19 mouse cellular contexts compared by ENCODE assay signal in genomic region chr12:8436553-8436952, GRCm38 (mm10).
DNase-seq lines count a peak whose midpoint lies in the region; ATAC-seq and TF ChIP-seq lines count a peak whose summit lies in the region.
"Had no signal": no experiment of that assay in that cellular context is flagged by ENCODE, and none has a peak within 500 bp of the region (broad histone marks: within the 10 kb centered on the region; RNA-seq: fewer than 3 reads in every experiment).

No protein-coding gene starts in this region.

- no peak overlapping the region for H3K4me2 ChIP-seq in kidney, embryonic 14.5 days (replicated peaks; ENCODE audit: low read depth, low read length)
- H3K4me2 ChIP-seq in midbrain, embryonic 14.5 days (ENCODE audit: low read length): no peak overlapping the region
- peak overlapping the region; percentile 61 for H3K4me2 ChIP-seq in myocyte (ENCODE audit: low read depth)
- H3K4me2 ChIP-seq in hindbrain, embryonic 16.5 days (ENCODE audit: low read length): no peak overlapping the region
- H3K4me2 ChIP-seq: heart, embryonic 11.5 days; hindbrain, embryonic 13.5 days; limb, embryonic 15.5 days; midbrain, embryonic 11.5 days had no signal

- ATAC-seq in kidney, embryonic 14.5 days (ENCODE audit: low FRiP score, low TSS enrichment): no peak
- no peak for ATAC-seq in midbrain, embryonic 14.5 days (ENCODE audit: low FRiP score, low TSS enrichment)
- no peak for ATAC-seq in hindbrain, embryonic 16.5 days

- H3K4me1 ChIP-seq in kidney, adult 2 months (ENCODE audit: control insufficient read depth, insufficient read depth, low read length): peaks cover 15% of the 10 kb centered on the region; the same call in 1 of the 2 replicates
- H3K4me1 ChIP-seq in kidney, embryonic 14.5 days (ENCODE audit: control insufficient read depth, insufficient read depth, low read length): peaks cover 21% of the 10 kb centered on the region; the same call in 1 of the 2 replicates
- H3K4me1 ChIP-seq in midbrain, embryonic 10.5 days: peaks cover 41% of the 10 kb centered on the region
- H3K4me1 ChIP-seq in midbrain, embryonic 14.5 days (ENCODE audit: control insufficient read depth, insufficient read depth, low read length): peaks cover 4% of the 10 kb centered on the region; the same call in 1 of the 2 replicates
- H3K4me1 ChIP-seq in hindbrain, embryonic 16.5 days (ENCODE audit: control insufficient read depth, insufficient read depth, low read depth, low read length): peaks cover 13% of the 10 kb centered on the region

- H3ac ChIP-seq in myocyte (ENCODE audit: control insufficient read depth, insufficient read length): no peak overlapping the region

- peak overlapping the region; percentile 10; the same call in 1 of the 2 replicates for H3K27ac ChIP-seq in kidney, adult 2 months (ENCODE audit: insufficient read depth, low read depth, low read length)
- H3K27ac ChIP-seq in kidney, embryonic 14.5 days (ENCODE audit: low read depth, low read length): no peak overlapping the region
- peak overlapping the region; percentile 34; the same call in 1 of the 2 replicates for H3K27ac ChIP-seq in midbrain, embryonic 10.5 days (replicated peaks)
- no peak overlapping the region for H3K27ac ChIP-seq in midbrain, embryonic 14.5 days (replicated peaks; ENCODE audit: low read depth, low read length)
- no peak overlapping the region for H3K27ac ChIP-seq in hindbrain, embryonic 16.5 days (ENCODE audit: low read depth, low read length)
- H3K27ac ChIP-seq: hindbrain, embryonic 13.5 days; limb, embryonic 15.5 days had no signal

- intact Hi-C loops in gastrocnemius, postnatal 14 days (cut with DNase I; ENCODE audit: low total_unique reads): no loop called here

- TF ChIP-seq POLR2A in kidney, adult 2 months (IDR thresholded peaks at IDR 0.05; ENCODE audit: low read depth, low read length): no peak
- no peak for TF ChIP-seq POLR2A in myocyte (IDR thresholded peaks at IDR 0.05; ENCODE audit: insufficient read length, low read depth)

- WGBS in kidney, adult 2 months: 68% methylated on average over 5 of the region's 5 CpGs
- 58% methylated on average over 5 of the region's 5 CpGs for WGBS in kidney, embryonic 14.5 days
- 81% methylated on average over 5 of the region's 5 CpGs for WGBS in midbrain, embryonic 10.5 days
- 75% methylated on average over 5 of the region's 5 CpGs for WGBS in midbrain, embryonic 14.5 days
- 59% methylated on average over 5 of the region's 5 CpGs for WGBS in hindbrain, embryonic 16.5 days

- H3K4me3 ChIP-seq in kidney, adult 2 months (ENCODE audit: insufficient read depth, low read depth, low read length): no peak overlapping the region
- H3K4me3 ChIP-seq in kidney, embryonic 14.5 days (ENCODE audit: low read length): no peak overlapping the region
- no peak overlapping the region for H3K4me3 ChIP-seq in midbrain, embryonic 10.5 days
- H3K4me3 ChIP-seq in midbrain, embryonic 14.5 days (replicated peaks; ENCODE audit: low read depth, low read length): no peak overlapping the region
- H3K4me3 ChIP-seq in myocyte: no peak overlapping the region
- H3K4me3 ChIP-seq in hindbrain, embryonic 16.5 days (ENCODE audit: low read length): no peak overlapping the region
- H3K4me3 ChIP-seq: erythroblast, embryonic 14.5 days; hindbrain, embryonic 13.5 days; limb, embryonic 15.5 days had no signal

- no peak overlapping the region for H3K9ac ChIP-seq in kidney, embryonic 14.5 days (ENCODE audit: low read depth, low read length)
- no peak overlapping the region for H3K9ac ChIP-seq in midbrain, embryonic 14.5 days (replicated peaks; ENCODE audit: low read length)
- H3K9ac ChIP-seq in hindbrain, embryonic 16.5 days (ENCODE audit: low read depth, low read length): no peak overlapping the region
- H3K9ac ChIP-seq: hindbrain, embryonic 13.5 days; limb, embryonic 15.5 days had no signal

- TF ChIP-seq CTCF in kidney, adult 2 months (conservative IDR thresholded peaks at IDR 0.05; ENCODE audit: insufficient read depth, insufficient read length, low read depth, low read length): no peak

- H3K27me3 ChIP-seq in kidney, adult 2 months (replicated peaks; ENCODE audit: control insufficient read depth, insufficient read depth, low read length): no peaks in the 10 kb centered on the region
- H3K27me3 ChIP-seq in kidney, embryonic 14.5 days (ENCODE audit: control insufficient read depth, insufficient read depth, low read length): no peaks in the 10 kb centered on the region
- peaks cover 17% of the 10 kb centered on the region; the same call in 1 of the 2 replicates for H3K27me3 ChIP-seq in midbrain, embryonic 10.5 days (ENCODE audit: low read depth, poor library complexity, severe bottlenecking)
- no peaks in the 10 kb centered on the region for H3K27me3 ChIP-seq in midbrain, embryonic 14.5 days (ENCODE audit: control insufficient read depth, insufficient read depth, low read length)
- no peaks in the 10 kb centered on the region for H3K27me3 ChIP-seq in myocyte (ENCODE audit: control insufficient read depth, insufficient read depth, insufficient read length)
- H3K27me3 ChIP-seq in hindbrain, embryonic 16.5 days (replicated peaks; ENCODE audit: control insufficient read depth, insufficient read depth, low read length): no peaks in the 10 kb centered on the region
- H3K27me3 ChIP-seq: hindbrain, embryonic 13.5 days; limb, embryonic 15.5 days had no signal

- no peaks in the 10 kb centered on the region for H3K79me2 ChIP-seq in myocyte (ENCODE audit: control insufficient read depth, insufficient read depth)

- peak; percentile 48 for DNase-seq in gastrocnemius, postnatal 25 days
- no peak for DNase-seq in gastrocnemius, postnatal 14 days
- DNase-seq in kidney, adult 2 months: no peak
- no peak for DNase-seq in midbrain, embryonic 10.5 days (ENCODE audit: low spot score)
- DNase-seq in midbrain, embryonic 14.5 days: no peak
- DNase-seq: adrenal gland, adult 8-10 months; B cell, adult 2 months; cerebellum, adult 9-11 months; embryo, embryonic 11 days; kidney, adult 8-10 months; thymus, adult 2 months had no signal

- H3K9me3 ChIP-seq in kidney, embryonic 14.5 days (ENCODE audit: control insufficient read depth, low read length): no peaks in the 10 kb centered on the region
- no peaks in the 10 kb centered on the region for H3K9me3 ChIP-seq in midbrain, embryonic 10.5 days (replicated peaks)
- H3K9me3 ChIP-seq in midbrain, embryonic 14.5 days (ENCODE audit: control insufficient read depth, low read length): no peaks in the 10 kb centered on the region
- H3K9me3 ChIP-seq in hindbrain, embryonic 16.5 days (ENCODE audit: control insufficient read depth, low read length): no peaks in the 10 kb centered on the region
- H3K9me3 ChIP-seq: hindbrain, embryonic 13.5 days; limb, embryonic 15.5 days had no signal

- no peaks in the 10 kb centered on the region for H3K36me3 ChIP-seq in kidney, adult 2 months (ENCODE audit: control insufficient read depth, insufficient read depth, low read length)
- no peaks in the 10 kb centered on the region for H3K36me3 ChIP-seq in kidney, embryonic 14.5 days (ENCODE audit: control insufficient read depth, insufficient read depth, low read length)
- no peaks in the 10 kb centered on the region for H3K36me3 ChIP-seq in midbrain, embryonic 10.5 days
- no peaks in the 10 kb centered on the region for H3K36me3 ChIP-seq in midbrain, embryonic 14.5 days (ENCODE audit: control insufficient read depth, insufficient read depth, low read length)
- H3K36me3 ChIP-seq in myocyte (ENCODE audit: control insufficient read depth, insufficient read depth): no peaks in the 10 kb centered on the region
- no peaks in the 10 kb centered on the region for H3K36me3 ChIP-seq in hindbrain, embryonic 16.5 days (ENCODE audit: control insufficient read depth, insufficient read depth, low read length)
- H3K36me3 ChIP-seq: hindbrain, embryonic 13.5 days; limb, embryonic 15.5 days had no signal

TF ChIP-seq in myocyte, 11 proteins besides CTCF, POLR2A, EP300 and RAD21:
- TF ChIP-seq TCF3 (IDR thresholded peaks at IDR 0.05; ENCODE audit: insufficient read length, low read depth) (peak; percentile 17), TCF12 (IDR thresholded peaks at IDR 0.05; ENCODE audit: insufficient read depth, poor library complexity, severe bottlenecking) (peak; percentile 48), CEBPB (IDR thresholded peaks at IDR 0.05; ENCODE audit: insufficient read depth, poor library complexity, severe bottlenecking) (peak; percentile 30; the same call in 1 of the 2 replicates), MYOD1 (IDR thresholded peaks at IDR 0.05; ENCODE audit: control insufficient read depth in 1 of 3, insufficient read length in 2 of 3, low read depth in 2 of 3) (peak; percentile 1 to 81 (median 72)), USF1 (IDR thresholded peaks at IDR 0.05; ENCODE audit: low read depth) (no peak), SRF (IDR thresholded peaks at IDR 0.05; ENCODE audit: control insufficient read depth, insufficient read length, low read depth) (no peak), MYOG (IDR thresholded peaks at IDR 0.05; ENCODE audit: control insufficient read depth in 1 of 3, insufficient read depth in 1 of 3, insufficient read length in 2 of 3, low read depth in 2 of 3) (peak; percentile 46 to 90 (median 57)), MAX (IDR thresholded peaks at IDR 0.05; ENCODE audit: low read depth) (no peak), POLR2AphosphoS2 (IDR thresholded peaks at IDR 0.05; ENCODE audit: insufficient read length, low read depth) (no peak), E2F4 (IDR thresholded peaks at IDR 0.05; ENCODE audit: insufficient read depth) (no peak), REST (IDR thresholded peaks at IDR 0.05; ENCODE audit: insufficient read depth, insufficient read length) (no peak)
TF ChIP-seq in myocyte: peak in this region for 5.

Comparison
In these comparisons a context has a peak if more than half of its experiments do, and no peak if none do; other contexts are left out.
1. H3K27ac ChIP-seq: peak in kidney, adult 2 months (single experiment) and midbrain, embryonic 10.5 days (single experiment); none in kidney, embryonic 14.5 days (single experiment), midbrain, embryonic 14.5 days (single experiment) and hindbrain, embryonic 16.5 days (single experiment).